Mouse (Mus musculus): ENCODE results near the gene Hps4. TPM values are rescaled to one million over a fixed set of nuclear protein-coding genes. Genes with fewer than 3 reads are reported as not detected.

Hps4 gene
- polyA plus RNA-seq, 1 experiment from 2014 or later = 18.5 TPM

- Histone ChIP-seq H3K4me1 (ENCODE audit: control insufficient read depth in 2 of 2, insufficient read depth in 2 of 2, low read length in 2 of 2) (peaks cover 24 to 42% of the 10 kb centered on the region in 2 experiments), H3K27ac (replicated peaks in 1 of 2; ENCODE audit: control insufficient read depth in 1 of 2, insufficient read depth in 1 of 2, low read depth in 2 of 2, low read length in 2 of 2) (peak overlapping the region; percentile 70 to 71), H3K27me3 (ENCODE audit: control insufficient read depth, insufficient read depth, low read length) (no peaks in the 10 kb centered on the region), H3K9me3 (ENCODE audit: control insufficient read depth, low read length) (no peaks in the 10 kb centered on the region), H3K9ac (ENCODE audit: low read length) (no peak overlapping the region), H3K4me2 (ENCODE audit: low read length) (no peak overlapping the region), H3K4me3 (ENCODE audit: control insufficient read depth in 1 of 2, insufficient read depth in 1 of 2, low read depth in 1 of 2, low read length in 2 of 2) (no peak overlapping the region), H3K36me3 (ENCODE audit: control insufficient read depth, insufficient read depth, low read length) (no peaks in the 10 kb centered on the region)
- 71% methylated on average over 12 of the region's 12 CpGs for WGBS
- peak; percentile 70 for ATAC-seq (ENCODE audit: insufficient number of reproducible peaks, insufficient read depth, low FRiP score, low read depth)
These were observed 44.5 kb upstream of the Hps4 start for GRCm38 (mm10) chr5:112298226-112298988.

DNA sequence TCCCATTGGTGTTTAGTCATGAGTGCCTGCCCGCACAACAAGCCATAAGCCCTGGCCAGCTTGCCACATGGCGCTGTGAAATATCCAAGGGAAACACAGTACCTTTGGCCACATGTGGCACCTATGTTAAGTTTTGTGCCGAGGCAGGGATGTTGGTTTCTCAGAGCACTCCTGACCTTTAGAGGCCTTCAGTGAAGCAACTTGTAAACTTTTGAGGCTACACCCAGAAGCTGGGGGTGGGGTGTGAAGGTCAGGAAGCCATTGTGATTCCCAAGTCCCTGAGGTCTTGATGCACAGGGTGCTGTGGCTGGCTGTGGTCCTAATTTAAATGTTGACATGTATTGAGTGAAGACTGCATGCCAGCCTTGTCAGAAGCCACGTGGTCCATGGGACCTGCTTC lies 43.5 kb upstream of the Hps4 start:
- Histone ChIP-seq H3K36me3 (ENCODE audit: control insufficient read depth, insufficient read depth, low read length) (no peaks in the 10 kb centered on the region; the same call in 1 of the 2 replicates), H3K4me3 (ENCODE audit: control insufficient read depth in 1 of 2, insufficient read depth in 1 of 2, low read depth in 1 of 2, low read length in 2 of 2) (no peak overlapping the region), H3K4me2 (ENCODE audit: low read length) (no peak overlapping the region), H3K9ac (ENCODE audit: low read length) (no peak overlapping the region), H3K27ac (replicated peaks in 1 of 2; ENCODE audit: control insufficient read depth in 1 of 2, insufficient read depth in 1 of 2, low read depth in 2 of 2, low read length in 2 of 2) (peak overlapping the region; percentile 38 to 70; a peak in 3 of 4 replicates), H3K27me3 (ENCODE audit: control insufficient read depth, insufficient read depth, low read length) (no peaks in the 10 kb centered on the region), H3K9me3 (ENCODE audit: control insufficient read depth, low read length) (no peaks in the 10 kb centered on the region), H3K4me1 (ENCODE audit: control insufficient read depth in 2 of 2, insufficient read depth in 2 of 2, low read length in 2 of 2) (peaks cover 24 to 39% of the 10 kb centered on the region in 2 experiments)
- WGBS = 77% methylated on average over 4 of the region's 4 CpGs
- ATAC-seq (ENCODE audit: insufficient number of reproducible peaks, insufficient read depth, low FRiP score, low read depth) = no peak

DNA sequence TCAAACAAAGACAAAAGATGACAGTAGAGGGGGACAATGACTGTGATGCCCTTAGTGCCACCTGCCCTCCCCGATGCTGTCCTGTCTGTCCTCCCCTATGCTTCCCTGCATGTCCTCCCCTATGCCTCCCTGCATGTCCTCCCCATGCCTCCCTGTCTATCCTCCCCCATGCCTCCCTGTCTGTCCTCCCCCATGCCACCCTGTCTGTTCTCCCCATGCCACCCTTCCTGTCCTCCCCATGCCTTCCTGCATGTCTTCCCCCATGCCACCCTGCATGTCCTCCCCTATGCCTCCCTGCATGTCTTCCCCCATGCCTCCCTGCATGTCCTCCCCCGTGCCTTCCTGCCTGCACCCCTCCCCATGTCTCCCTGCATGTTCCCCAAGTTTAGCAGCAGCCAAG lies 42.8 kb upstream of the Hps4 start:
- ATAC-seq (ENCODE audit: insufficient number of reproducible peaks, insufficient read depth, low FRiP score, low read depth) = no peak
- Histone ChIP-seq H3K4me3 (ENCODE audit: control insufficient read depth in 1 of 2, insufficient read depth in 1 of 2, low read depth in 1 of 2, low read length in 2 of 2) (no peak overlapping the region), H3K36me3 (ENCODE audit: control insufficient read depth, insufficient read depth, low read length) (no peaks in the 10 kb centered on the region; the same call in 1 of the 2 replicates), H3K27ac (replicated peaks in 1 of 2; ENCODE audit: control insufficient read depth in 1 of 2, insufficient read depth in 1 of 2, low read depth in 2 of 2, low read length in 2 of 2) (no peak overlapping the region), H3K4me2 (ENCODE audit: low read length) (no peak overlapping the region), H3K9me3 (ENCODE audit: control insufficient read depth, low read length) (no peaks in the 10 kb centered on the region), H3K9ac (ENCODE audit: low read length) (no peak overlapping the region), H3K27me3 (ENCODE audit: control insufficient read depth, insufficient read depth, low read length) (no peaks in the 10 kb centered on the region), H3K4me1 (ENCODE audit: control insufficient read depth in 2 of 2, insufficient read depth in 2 of 2, low read length in 2 of 2) (peaks cover 19 to 34% of the 10 kb centered on the region in 2 experiments)
- WGBS = 73% methylated on average over 2 of the region's 2 CpGs

DNA sequence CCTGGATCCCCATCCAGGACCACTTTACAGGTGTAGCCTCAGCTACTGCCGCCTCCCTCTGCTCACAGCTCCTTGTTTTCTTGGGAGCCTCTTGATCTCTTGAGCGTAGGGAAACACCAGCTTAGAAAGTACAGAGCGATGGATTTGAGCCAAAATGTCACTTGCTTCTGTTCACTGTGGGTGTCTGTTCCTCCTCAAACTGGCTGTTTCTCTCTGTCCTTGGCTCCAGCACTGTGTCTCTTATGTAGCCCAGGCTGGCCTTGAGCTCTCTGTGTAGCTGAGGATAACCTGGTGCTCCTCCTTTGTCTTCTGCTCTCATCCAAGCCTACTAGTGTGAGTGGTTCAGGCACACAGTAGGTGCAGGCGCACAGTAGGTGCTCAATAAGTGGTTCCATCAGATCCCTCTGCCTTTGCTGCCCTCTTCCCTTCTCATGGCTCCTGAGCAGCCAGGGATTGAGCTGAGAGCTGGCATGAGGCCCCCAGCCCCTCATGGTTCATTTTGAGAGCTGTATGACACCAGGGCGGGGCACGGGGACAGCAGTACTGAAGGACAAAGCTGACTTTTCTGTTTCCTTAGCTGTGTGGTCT lies 42.1 kb upstream of the Hps4 start:
- H3K9ac ChIP-seq (ENCODE audit: low read length) = no peak overlapping the region
- H3K27me3 ChIP-seq (ENCODE audit: control insufficient read depth, insufficient read depth, low read length) = no peaks in the 10 kb centered on the region
- peaks cover 2% of the 10 kb centered on the region; the same call in 1 of the 2 replicates for H3K36me3 ChIP-seq (ENCODE audit: control insufficient read depth, insufficient read depth, low read length)
- WGBS = 75% methylated on average over 6 of the region's 6 CpGs
- H3K4me3 ChIP-seq (ENCODE audit: control insufficient read depth in 1 of 2, insufficient read depth in 1 of 2, low read depth in 1 of 2, low read length in 2 of 2) = no peak overlapping the region
- no peak for ATAC-seq (ENCODE audit: insufficient number of reproducible peaks, insufficient read depth, low FRiP score, low read depth)
- H3K27ac ChIP-seq (replicated peaks in 1 of 2; ENCODE audit: control insufficient read depth in 1 of 2, insufficient read depth in 1 of 2, low read depth in 2 of 2, low read length in 2 of 2) = no peak overlapping the region
- peaks cover 19 to 31% of the 10 kb centered on the region in 2 experiments for H3K4me1 ChIP-seq (ENCODE audit: control insufficient read depth in 2 of 2, insufficient read depth in 2 of 2, low read length in 2 of 2)
- H3K4me2 ChIP-seq (ENCODE audit: low read length) = no peak overlapping the region
- no peaks in the 10 kb centered on the region for H3K9me3 ChIP-seq (ENCODE audit: control insufficient read depth, low read length)

GRCm38 (mm10) chr5:112301694-112302093 lies 41.2 kb upstream of the Hps4 start:
- H3K4me3 ChIP-seq (ENCODE audit: control insufficient read depth in 1 of 2, insufficient read depth in 1 of 2, low read depth in 1 of 2, low read length in 2 of 2) = no peak overlapping the region
- ATAC-seq (ENCODE audit: insufficient number of reproducible peaks, insufficient read depth, low FRiP score, low read depth) = no peak
- no peak overlapping the region for H3K9ac ChIP-seq (ENCODE audit: low read length)
- H3K4me2 ChIP-seq (ENCODE audit: low read length) = no peak overlapping the region
- no peaks in the 10 kb centered on the region for H3K9me3 ChIP-seq (ENCODE audit: control insufficient read depth, low read length)
- H3K27me3 ChIP-seq (ENCODE audit: control insufficient read depth, insufficient read depth, low read length) = no peaks in the 10 kb centered on the region
- no peak overlapping the region for H3K27ac ChIP-seq (replicated peaks in 1 of 2; ENCODE audit: control insufficient read depth in 1 of 2, insufficient read depth in 1 of 2, low read depth in 2 of 2, low read length in 2 of 2)
- 73% methylated on average over 4 of the region's 4 CpGs for WGBS
- peaks cover 18 to 25% of the 10 kb centered on the region in 2 experiments for H3K4me1 ChIP-seq (ENCODE audit: control insufficient read depth in 2 of 2, insufficient read depth in 2 of 2, low read length in 2 of 2)
- H3K36me3 ChIP-seq (ENCODE audit: control insufficient read depth, insufficient read depth, low read length) = peaks cover 7% of the 10 kb centered on the region; the same call in 1 of the 2 replicates

GRCm38 (mm10) chr5:112302310-112302709 lies 40.6 kb upstream of the Hps4 start:
- WGBS = 72% methylated on average over 5 of the region's 5 CpGs
- H3K27me3 ChIP-seq (ENCODE audit: control insufficient read depth, insufficient read depth, low read length) = no peaks in the 10 kb centered on the region
- H3K9ac ChIP-seq (ENCODE audit: low read length) = no peak overlapping the region
- peaks cover 9% of the 10 kb centered on the region; the same call in 1 of the 2 replicates for H3K36me3 ChIP-seq (ENCODE audit: control insufficient read depth, insufficient read depth, low read length)
- H3K4me1 ChIP-seq (ENCODE audit: control insufficient read depth in 2 of 2, insufficient read depth in 2 of 2, low read length in 2 of 2) = peaks cover 12 to 18% of the 10 kb centered on the region in 2 experiments
- no peak overlapping the region for H3K4me3 ChIP-seq (ENCODE audit: control insufficient read depth in 1 of 2, insufficient read depth in 1 of 2, low read depth in 1 of 2, low read length in 2 of 2)
- H3K4me2 ChIP-seq (ENCODE audit: low read length) = no peak overlapping the region
- H3K9me3 ChIP-seq (ENCODE audit: control insufficient read depth, low read length) = no peaks in the 10 kb centered on the region
- no peak overlapping the region for H3K27ac ChIP-seq (replicated peaks in 1 of 2; ENCODE audit: control insufficient read depth in 1 of 2, insufficient read depth in 1 of 2, low read depth in 2 of 2, low read length in 2 of 2)
- no peak for ATAC-seq (ENCODE audit: insufficient number of reproducible peaks, insufficient read depth, low FRiP score, low read depth)

GRCm38 (mm10) chr5:112305842-112306241 lies 37.0 kb upstream of the Hps4 start:
- H3K9me3 ChIP-seq (ENCODE audit: control insufficient read depth, low read length) = no peaks in the 10 kb centered on the region
- no peak overlapping the region for H3K4me2 ChIP-seq (ENCODE audit: low read length)
- 82% methylated on average over 5 of the region's 5 CpGs for WGBS
- H3K9ac ChIP-seq (ENCODE audit: low read length) = no peak overlapping the region
- H3K27ac ChIP-seq (replicated peaks in 1 of 2; ENCODE audit: control insufficient read depth in 1 of 2, insufficient read depth in 1 of 2, low read depth in 2 of 2, low read length in 2 of 2) = no peak overlapping the region
- H3K36me3 ChIP-seq (ENCODE audit: control insufficient read depth, insufficient read depth, low read length) = peaks cover 41% of the 10 kb centered on the region
- H3K4me3 ChIP-seq (ENCODE audit: control insufficient read depth in 1 of 2, insufficient read depth in 1 of 2, low read depth in 1 of 2, low read length in 2 of 2) = no peak overlapping the region
- ATAC-seq (ENCODE audit: insufficient number of reproducible peaks, insufficient read depth, low FRiP score, low read depth) = no peak
- no peaks in the 10 kb centered on the region for H3K27me3 ChIP-seq (ENCODE audit: control insufficient read depth, insufficient read depth, low read length)
- no peaks in the 10 kb centered on the region for H3K4me1 ChIP-seq (ENCODE audit: control insufficient read depth in 2 of 2, insufficient read depth in 2 of 2, low read length in 2 of 2)
